Mouse (Mus musculus) layer of hippocampus, adult 11-12 months (tissue): ENCODE data around the gene Sesn2.
"Not testable (repeated sequence)": the region's sequence is repeated elsewhere in the genome, so short reads cannot be mapped to it uniquely, and the experiment has no call there.

ENCODE experiments used
- DNase-seq: peaks from one replicate; pipeline ENCODE4 v3.0.0; 2022; ENCODE audit warnings: low spot score

Gene Sesn2

GRCm38 (mm10) chr4:132482104-132482503 lies 28.2 kb downstream of the Sesn2 start:
- not testable (repeated sequence) for DNase-seq

- DNase-seq = no peak
These were observed 32.5 kb downstream of the Sesn2 start for GRCm38 (mm10) chr4:132477833-132478232.

DNA sequence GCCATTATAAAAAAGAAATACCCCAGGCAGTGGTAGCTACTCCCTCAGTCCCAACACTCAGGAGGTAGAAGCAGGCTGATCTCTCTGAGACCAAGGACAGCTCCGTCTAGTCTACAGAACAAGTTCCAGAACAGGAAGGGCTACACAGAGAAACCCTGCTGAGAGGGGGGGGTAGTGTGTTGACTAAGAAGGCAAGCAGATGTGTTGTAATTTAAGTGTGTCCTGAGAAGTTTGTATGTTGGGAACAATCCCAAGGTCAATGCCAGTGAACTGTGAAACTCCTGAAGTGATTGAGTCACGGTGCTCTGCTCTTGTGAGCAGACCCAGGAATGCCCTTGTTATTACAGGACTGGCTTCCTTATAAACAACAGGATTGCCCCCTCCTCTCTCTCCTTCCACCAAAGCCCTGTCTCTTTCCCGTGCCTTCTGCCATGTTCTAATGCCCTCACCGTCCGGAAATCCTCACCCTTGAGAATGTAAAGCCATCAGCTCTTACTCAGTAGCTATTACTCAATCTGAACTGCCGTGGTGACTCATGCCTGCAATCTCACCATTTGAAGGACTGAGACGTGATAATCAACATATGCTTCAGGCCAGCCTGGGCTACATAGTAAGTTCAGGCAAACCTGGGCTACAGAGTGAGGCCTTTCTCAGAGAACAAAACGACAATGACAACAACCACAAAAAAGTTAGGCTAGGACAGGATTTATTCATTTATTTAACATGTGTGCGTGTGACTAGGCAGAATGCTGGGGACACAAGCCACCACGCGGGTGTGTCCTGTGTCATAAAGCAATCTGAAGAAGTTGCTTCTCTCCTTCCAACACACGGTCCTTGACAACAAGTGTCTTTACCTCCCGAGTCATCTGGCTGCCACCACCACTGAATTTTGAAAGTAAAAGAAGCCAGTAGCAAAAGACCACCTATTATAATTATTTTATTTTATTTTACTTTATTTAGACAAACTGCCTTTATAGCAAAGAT lies 34.1 kb downstream of the Sesn2 start:
- no peak for DNase-seq

- peak; percentile 31 for DNase-seq
These were observed 35.7 kb downstream of the Sesn2 start for GRCm38 (mm10) chr4:132474631-132475030.

- DNase-seq = no peak
These were observed 36.9 kb downstream of the Sesn2 start for GRCm38 (mm10) chr4:132473411-132473810.

- no peak for DNase-seq
These were observed 40.4 kb downstream of the Sesn2 start for GRCm38 (mm10) chr4:132469873-132470272.

DNA sequence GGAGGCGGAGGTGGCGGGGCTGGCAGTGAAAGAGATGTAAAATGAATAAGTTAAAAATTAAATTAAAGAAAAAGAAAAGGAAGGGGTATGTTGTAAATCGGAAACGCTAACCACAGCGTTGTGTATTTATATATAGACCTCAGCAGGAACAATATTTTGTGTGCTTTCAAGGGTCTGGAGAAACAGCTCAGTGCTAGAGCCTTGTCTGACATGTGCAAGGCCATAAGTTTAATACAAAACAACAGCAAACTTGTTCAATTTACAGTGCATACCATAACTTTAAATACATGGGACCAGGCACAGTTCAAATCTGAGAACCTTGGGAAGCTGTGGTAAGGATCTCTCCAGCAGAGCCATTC lies 46.1 kb downstream of the Sesn2 start:
- no peak for DNase-seq

GRCm38 (mm10) chr4:132463430-132464254 lies 46.7 kb downstream of the Sesn2 start, which contains the start of gene Med18:
TSS of gene Med18 (minus strand) at chr4:132463921.
- DNase-seq = peak; percentile 92

DNA sequence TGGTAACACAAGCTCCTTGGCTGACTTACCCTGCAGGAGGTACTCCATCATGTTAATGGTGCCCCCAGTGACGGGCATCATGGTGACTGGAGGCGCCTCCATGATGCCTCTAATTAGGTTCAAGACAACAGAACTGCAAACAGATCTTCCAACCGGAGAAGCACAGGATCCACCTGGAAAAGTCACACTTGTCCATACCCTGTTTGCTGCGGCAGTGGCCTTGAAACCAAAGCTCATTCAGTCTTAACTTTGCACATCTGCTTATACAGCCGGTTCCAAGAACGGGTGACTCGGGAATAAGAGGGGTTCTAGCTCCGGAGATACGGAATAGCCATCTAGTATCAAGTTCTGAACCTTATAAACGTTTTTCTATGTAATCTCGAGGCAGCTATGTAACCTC lies 47.5 kb downstream of the Sesn2 start:
- DNase-seq = no peak

DNA sequence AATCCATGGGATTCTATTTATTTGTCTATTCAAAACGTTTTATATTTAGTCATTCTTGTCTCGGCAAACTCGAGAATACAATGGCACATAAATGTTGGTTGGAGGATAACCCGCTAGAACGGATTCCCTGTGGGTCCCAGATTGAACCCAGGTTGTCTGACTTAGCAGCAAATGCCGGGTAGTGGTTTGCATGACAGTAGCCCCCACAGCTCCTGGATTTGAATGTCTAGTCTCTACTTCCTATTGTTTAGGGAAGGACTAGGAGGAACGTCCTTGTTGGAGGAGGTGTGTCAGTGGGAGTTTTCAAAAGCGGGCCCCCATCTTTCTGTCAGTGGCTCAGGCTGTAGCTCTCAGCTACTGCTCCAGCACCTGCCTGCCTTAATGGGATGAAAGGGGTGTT lies 50.1 kb downstream of the Sesn2 start:
- no peak for DNase-seq

DNA sequence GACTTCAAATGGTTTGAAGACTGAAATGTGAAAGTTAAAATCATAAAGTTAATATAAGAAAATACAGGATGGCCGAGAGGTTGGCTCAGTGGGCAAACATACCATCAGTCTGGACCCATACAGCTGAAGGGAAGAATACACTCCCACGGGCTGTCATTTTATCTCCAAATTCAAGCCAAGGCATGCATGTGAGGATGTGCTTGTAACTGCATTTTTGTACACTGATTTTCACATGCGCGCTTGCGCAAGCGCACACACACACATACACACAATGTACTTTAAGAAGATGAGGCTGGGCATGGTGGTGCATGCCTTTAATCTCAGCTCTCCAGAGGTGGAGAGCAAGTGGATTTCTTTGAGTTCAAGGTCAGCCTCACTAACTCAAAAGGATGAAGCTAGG lies 54.7 kb downstream of the Sesn2 start:
- DNase-seq = no peak

- no peak for DNase-seq
These were observed 55.2 kb downstream of the Sesn2 start for GRCm38 (mm10) chr4:132455146-132455545.

- DNase-seq = no peak
These were observed 56.1 kb downstream of the Sesn2 start for GRCm38 (mm10) chr4:132454216-132454615.

- DNase-seq = no peak
These were observed 60.5 kb downstream of the Sesn2 start for GRCm38 (mm10) chr4:132449778-132450177.

GRCm38 (mm10) chr4:132446105-132446504 lies 64.2 kb downstream of the Sesn2 start:
- no peak for DNase-seq

DNA sequence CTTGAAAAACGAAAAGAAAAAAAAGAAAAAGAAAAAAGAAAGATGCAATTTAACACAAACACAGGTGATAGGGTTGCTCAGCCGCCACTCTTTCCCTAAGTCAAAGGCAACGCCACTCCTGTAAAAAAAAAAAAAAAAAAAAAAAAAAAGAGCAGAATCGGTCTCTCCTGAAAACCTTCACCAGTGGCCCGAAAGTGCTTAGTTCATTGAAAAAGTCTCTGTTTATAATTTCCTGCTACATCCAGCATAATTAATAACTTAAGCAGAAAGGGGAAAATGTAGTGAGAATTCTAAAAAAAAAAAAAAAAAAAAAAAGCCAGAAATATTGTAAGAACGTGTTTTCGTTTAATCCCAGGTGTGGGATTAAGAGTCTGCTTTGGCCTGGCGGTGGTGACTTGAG lies 65.8 kb downstream of the Sesn2 start:
- no peak for DNase-seq
